Mouse (Mus musculus): ENCODE data around the gene Cgrrf1.
"Not testable (repeated sequence)": the region's sequence is repeated elsewhere in the genome, so short reads cannot be mapped to it uniquely, and the experiment has no call there.

The Cgrrf1 gene

GRCm38 (mm10) chr14:46831837-46832333 lies at the start of gene Cgrrf1:
TSS of gene Cgrrf1 (plus strand) at chr14:46832125.
- peak; percentile 85 for DNase-seq (ENCODE audit: extremely low spot score, low read depth, low spot score)

- no peak for DNase-seq (ENCODE audit: extremely low spot score, low read depth, low spot score)
Observed at GRCm38 (mm10) chr14:46782187-46782828, 49.6 kb upstream of the Cgrrf1 start.

- DNase-seq (ENCODE audit: extremely low spot score, low read depth, low spot score) = no peak
Observed at GRCm38 (mm10) chr14:46783327-46783926, 48.5 kb upstream of the Cgrrf1 start.

GRCm38 (mm10) chr14:46785247-46785646 lies 46.7 kb upstream of the Cgrrf1 start:
- DNase-seq (ENCODE audit: extremely low spot score, low read depth, low spot score) = no peak

- DNase-seq (ENCODE audit: extremely low spot score, low read depth, low spot score) = peak; percentile 18
Observed at GRCm38 (mm10) chr14:46787454-46787786, 44.5 kb upstream of the Cgrrf1 start.

GRCm38 (mm10) chr14:46787787-46788504 lies 44.0 kb upstream of the Cgrrf1 start, which contains the start of gene Cnih1:
TSS of gene Cnih1 (minus strand) at chr14:46788411.
- peak; percentile 71 for DNase-seq (ENCODE audit: extremely low spot score, low read depth, low spot score)

GRCm38 (mm10) chr14:46788505-46788901 lies 43.4 kb upstream of the Cgrrf1 start:
- DNase-seq (ENCODE audit: extremely low spot score, low read depth, low spot score) = no peak

- DNase-seq (ENCODE audit: extremely low spot score, low read depth, low spot score) = no peak
Observed at GRCm38 (mm10) chr14:46790303-46790702, 41.6 kb upstream of the Cgrrf1 start.

GRCm38 (mm10) chr14:46790723-46791122 lies 41.2 kb upstream of the Cgrrf1 start:
- DNase-seq (ENCODE audit: extremely low spot score, low read depth, low spot score) = no peak

GRCm38 (mm10) chr14:46794157-46794556 lies 37.8 kb upstream of the Cgrrf1 start:
- DNase-seq (ENCODE audit: extremely low spot score, low read depth, low spot score) = no peak

GRCm38 (mm10) chr14:46800684-46801345 lies 31.1 kb upstream of the Cgrrf1 start:
- no peak for DNase-seq (ENCODE audit: extremely low spot score, low read depth, low spot score)

GRCm38 (mm10) chr14:46803259-46803658 lies 28.7 kb upstream of the Cgrrf1 start:
- DNase-seq (ENCODE audit: extremely low spot score, low read depth, low spot score) = no peak

GRCm38 (mm10) chr14:46803791-46804190 lies 28.1 kb upstream of the Cgrrf1 start:
- no peak for DNase-seq (ENCODE audit: extremely low spot score, low read depth, low spot score)

GRCm38 (mm10) chr14:46806186-46806585 lies 25.7 kb upstream of the Cgrrf1 start:
- DNase-seq (ENCODE audit: extremely low spot score, low read depth, low spot score) = no peak

- no peak for DNase-seq (ENCODE audit: extremely low spot score, low read depth, low spot score)
Observed at GRCm38 (mm10) chr14:46807927-46808326, 24.0 kb upstream of the Cgrrf1 start.

- no peak for DNase-seq (ENCODE audit: extremely low spot score, low read depth, low spot score)
Observed at GRCm38 (mm10) chr14:46815640-46816039, 16.3 kb upstream of the Cgrrf1 start.

- DNase-seq (ENCODE audit: extremely low spot score, low read depth, low spot score) = no peak
Observed at GRCm38 (mm10) chr14:46816916-46817622, 14.9 kb upstream of the Cgrrf1 start.

- no peak for DNase-seq (ENCODE audit: extremely low spot score, low read depth, low spot score)
Observed at GRCm38 (mm10) chr14:46818743-46819142, 13.2 kb upstream of the Cgrrf1 start.

- not testable (repeated sequence) for DNase-seq (ENCODE audit: extremely low spot score, low read depth, low spot score)
Observed at GRCm38 (mm10) chr14:46819961-46820360, 12.0 kb upstream of the Cgrrf1 start.

- peak; percentile 12 for DNase-seq (ENCODE audit: extremely low spot score, low read depth, low spot score)
Observed at GRCm38 (mm10) chr14:46821271-46821872, 10.6 kb upstream of the Cgrrf1 start.

All from hindlimb bud, embryonic 11.5 days (tissue).